10 mouse cellular contexts compared by ENCODE assay signal in genomic region chr5:140383559-140383958, GRCm38 (mm10). TPM values are rescaled to one million over a fixed set of nuclear protein-coding genes. Genes with fewer than 3 reads are reported as not detected.
DNase-seq lines count a peak whose midpoint lies in the region; ATAC-seq and TF ChIP-seq lines count a peak whose summit lies in the region.
"Had no signal": no experiment of that assay in that cellular context is flagged by ENCODE, and none has a peak within 500 bp of the region (broad histone marks: within the 10 kb centered on the region; RNA-seq: fewer than 3 reads in every experiment).

No protein-coding gene starts in this region.

- DNase-seq in gastrocnemius, adult 2 months, result no peak
- DNase-seq in gastrocnemius, adult 18-20 months (ENCODE audit: low spot score), result no peak
- DNase-seq in 3134 (ENCODE audit: extremely low read depth, insufficient read length, low spot score), result peak; percentile 77
- peak; percentile 56 for DNase-seq in forelimb bud, embryonic 11.5 days (ENCODE audit: low read depth, low spot score)
- DNase-seq in liver, embryonic 13.5 days, result no peak
- no peak for DNase-seq in left cerebral cortex, postnatal 14 days (ENCODE audit: low spot score in 2 of 2)
- no peak for DNase-seq in urinary bladder, postnatal 4 days (ENCODE audit: low spot score in 2 of 2)
- no peak for DNase-seq in cerebellum, adult 9-10 months
- DNase-seq: cerebellum, adult 11 months had no signal

- no peak for TF ChIP-seq CTCF in gastrocnemius, adult 2 months (IDR thresholded peaks at IDR 0.05)

- intact Hi-C loops in gastrocnemius, adult 2 months (cut with DNase I), result no loop called here
- intact Hi-C loops in left cerebral cortex, postnatal 14 days (cut with DNase I), result no loop called here

- no peak overlapping the region for H3K4me2 ChIP-seq in liver, embryonic 13.5 days

- no peaks in the 10 kb centered on the region for H3K27me3 ChIP-seq in liver, embryonic 13.5 days

- no peaks in the 10 kb centered on the region for H3K9me3 ChIP-seq in liver, embryonic 13.5 days (replicated peaks)

- WGBS in liver, embryonic 13.5 days (ENCODE audit: insufficient replicate concordance), result 42% methylated on average over 7 of the region's 7 CpGs

- peaks cover 59% of the 10 kb centered on the region for H3K4me1 ChIP-seq in liver, embryonic 13.5 days (replicated peaks)

- ATAC-seq in liver, embryonic 13.5 days (ENCODE audit: low read depth), result no peak; the same call in 1 of the 2 replicates

- H3K27ac ChIP-seq in gastrocnemius, adult 2 months, result peak overlapping the region; percentile 28; the same call in 1 of the 2 replicates
- H3K27ac ChIP-seq in liver, embryonic 13.5 days, result peak overlapping the region; percentile 23; the same call in 1 of the 2 replicates
- H3K27ac ChIP-seq: layer of hippocampus, adult 2 months had no signal

- no peak overlapping the region for H3K9ac ChIP-seq in liver, embryonic 13.5 days

- H3K4me3 ChIP-seq in gastrocnemius, adult 2 months, result no peak overlapping the region
- no peak overlapping the region for H3K4me3 ChIP-seq in liver, embryonic 13.5 days (replicated peaks)
- H3K4me3 ChIP-seq: layer of hippocampus, adult 2 months had no signal

- H3K36me3 ChIP-seq in liver, embryonic 13.5 days, result no peaks in the 10 kb centered on the region

RNA-seq across cellular contexts. Expression of gene Snx8, which starts 5.5 kb away (rescaled TPM):
- total RNA-seq in gastrocnemius, adult 2 months (2021), result 1 to 10 TPM; 8.0 to 9.5 TPM
- 10 to 100 TPM in 1 of 2 experiments, 1 to 10 TPM in 1; 8.0 to 10.7 TPM for total RNA-seq in gastrocnemius, adult 18-20 months (2021)
- polyA plus RNA-seq in liver, embryonic 13.5 days (2015; fragmentation: Nextera tagmentation; extraction: Ambion mirVana), result 10.5 and 10.9 TPM in 2 replicates
- total RNA-seq in left cerebral cortex, postnatal 14 days (2021), result 10 to 100 TPM; 15.7 to 18.8 TPM

RNA-seq across cellular contexts. Expression of gene Eif3b, which starts 35.6 kb away (rescaled TPM):
- 10 to 100 TPM; 79.7 to 80.3 TPM for total RNA-seq in gastrocnemius, adult 2 months (2021)
- 10 to 100 TPM; 78.9 to 84.5 TPM for total RNA-seq in gastrocnemius, adult 18-20 months (2021)
- 101 and 120 TPM in 2 replicates for polyA plus RNA-seq in liver, embryonic 13.5 days (2015; fragmentation: Nextera tagmentation; extraction: Ambion mirVana)
- 100 to 1,000 TPM; 108 to 109 TPM for total RNA-seq in left cerebral cortex, postnatal 14 days (2021)

RNA-seq across cellular contexts. Expression of gene Mrm2, which starts 51.9 kb away (rescaled TPM):
- 1 to 10 TPM; 6.0 to 9.0 TPM for total RNA-seq in gastrocnemius, adult 2 months (2021)
- 1 to 10 TPM; 5.8 to 6.2 TPM for total RNA-seq in gastrocnemius, adult 18-20 months (2021)
- 12.4 and 13.0 TPM in 2 replicates for polyA plus RNA-seq in liver, embryonic 13.5 days (2015; fragmentation: Nextera tagmentation; extraction: Ambion mirVana)
- total RNA-seq in left cerebral cortex, postnatal 14 days (2021), result 10 to 100 TPM in 1 of 2 experiments, 1 to 10 TPM in 1; 9.7 to 11.2 TPM

Comparison
In these comparisons a context has a peak if more than half of its experiments do, and no peak if none do; other contexts are left out.
1. DNase-seq: peak in 3134 (single experiment) and forelimb bud, embryonic 11.5 days (single experiment); none in gastrocnemius, adult 2 months (single experiment), gastrocnemius, adult 18-20 months (single experiment), liver, embryonic 13.5 days (single experiment), left cerebral cortex, postnatal 14 days (0 of 2), urinary bladder, postnatal 4 days (0 of 2) and cerebellum, adult 9-10 months (single experiment).